Mouse (Mus musculus): Measurements from ENCODE around the gene Akap17b. TPM values are rescaled to one million over a fixed set of nuclear protein-coding genes. Genes with fewer than 3 reads are reported as not detected.

Akap17b gene
- polyA plus RNA-seq (2012; rRNA removed) = 0.65 and 0.85 TPM in 2 replicates

DNA sequence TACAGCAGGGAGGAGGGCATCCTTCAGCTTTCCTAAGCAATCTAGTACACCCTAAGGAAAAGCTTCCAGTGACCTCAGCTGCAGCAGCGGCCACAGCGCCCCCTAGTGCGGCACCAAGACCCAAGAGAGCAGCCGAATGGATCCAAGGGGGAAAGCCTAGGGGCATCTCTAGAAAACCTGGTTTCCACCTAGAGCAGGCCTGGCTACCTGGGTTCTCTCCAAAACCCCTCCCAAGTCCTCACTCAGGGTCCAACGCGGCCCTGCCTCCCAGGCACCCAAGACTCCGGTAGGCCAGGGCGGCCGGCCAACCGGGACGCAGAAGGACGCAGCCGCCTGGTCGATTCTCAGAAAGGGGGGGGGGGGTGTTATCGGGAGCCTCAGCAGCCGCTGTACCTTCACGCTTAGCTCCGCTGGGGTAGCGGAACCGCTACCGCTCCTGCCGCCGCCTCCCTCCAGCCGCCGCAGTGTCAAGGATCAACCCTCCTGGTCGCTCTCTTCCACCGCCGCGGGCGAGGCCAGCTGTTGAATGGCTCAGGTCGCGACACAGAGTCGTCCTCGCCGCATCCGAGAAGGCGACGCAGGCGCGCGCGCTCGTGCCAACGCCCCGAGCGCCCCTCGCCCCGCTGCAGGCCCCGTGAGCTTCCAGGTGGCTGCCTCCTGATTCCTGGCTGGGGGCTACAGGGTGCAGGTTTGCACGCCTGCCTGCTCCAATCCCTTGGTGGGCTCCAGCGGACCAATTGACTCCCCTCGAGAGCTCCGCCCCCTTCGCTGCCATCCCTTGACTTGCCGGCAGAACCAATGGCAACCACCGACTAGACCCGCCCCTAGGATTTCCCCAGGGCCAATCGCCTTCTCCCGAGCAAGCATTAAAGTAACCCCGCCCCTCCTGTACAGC is at the start of gene Akap17b:
Gene Akap17b (minus strand): TSS at position 739 of the 895 bp plus-strand sequence.

GRCm38 (mm10) chrX:36597707-36598389 is 47.3 kb downstream of the Akap17b start, which contains the start of gene Pgrmc1:
TSS of gene Pgrmc1 (plus strand) at chrX:36598206.

Other genes starting within 250 kb of the Akap17b start
- not detected in 2 replicates for gene Gm6268, start 244.1 kb downstream of the Akap17b start, polyA plus RNA-seq (2012; rRNA removed)
- gene Gm14569, start 153.6 kb downstream of the Akap17b start, polyA plus RNA-seq (2012; rRNA removed) = not detected in 2 replicates
- gene Pgrmc1, start 47.2 kb downstream of the Akap17b start, polyA plus RNA-seq (2012; rRNA removed) = 119 and 131 TPM in 2 replicates
- 0.71 and 0.81 TPM in 2 replicates for gene Slc25a43, start 98.3 kb upstream of the Akap17b start, polyA plus RNA-seq (2012; rRNA removed)
- 342 and 366 TPM in 2 replicates for gene Slc25a5, start 150.3 kb upstream of the Akap17b start, polyA plus RNA-seq (2012; rRNA removed)
- 14.6 and 16.7 TPM in 2 replicates for gene Ube2a, start 228.5 kb upstream of the Akap17b start, polyA plus RNA-seq (2012; rRNA removed)
- gene C330007P06Rik, start 228.7 kb upstream of the Akap17b start, polyA plus RNA-seq (2012; rRNA removed) = 5.9 and 6.2 TPM in 2 replicates